In the genomic region with DNA sequence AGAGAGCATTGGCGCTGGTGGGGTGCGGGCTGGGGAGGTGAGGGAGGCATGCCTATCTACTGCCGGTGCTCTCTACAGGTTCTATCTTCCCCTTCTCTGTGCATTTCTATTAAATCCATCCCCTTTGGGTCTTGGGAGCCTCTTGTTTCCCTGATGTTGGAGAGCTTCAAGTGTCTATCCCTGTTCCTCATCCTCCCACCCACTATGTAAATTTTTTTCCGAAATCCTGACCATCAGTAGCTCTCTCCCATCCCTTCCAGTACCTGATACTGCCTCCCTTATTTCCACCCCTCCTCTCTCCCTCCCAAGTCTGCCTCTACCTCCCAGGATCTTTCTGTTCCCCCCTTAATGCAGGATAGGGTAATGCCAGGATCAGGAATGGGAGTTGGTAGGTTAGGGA, we compare ENCODE assay signal across 18 mouse cellular contexts. TPM values are rescaled to one million over a fixed set of nuclear protein-coding genes. Genes with fewer than 3 reads are reported as not detected.
DNase-seq lines count a peak whose midpoint lies in the region; ATAC-seq and TF ChIP-seq lines count a peak whose summit lies in the region.
"Not testable (repeated sequence)": the region's sequence is repeated elsewhere in the genome, so short reads cannot be mapped to it uniquely, and the experiment has no call there.
"Had no signal": no experiment of that assay in that cellular context is flagged by ENCODE, and none has a peak within 500 bp of the region (broad histone marks: within the 10 kb centered on the region; RNA-seq: fewer than 3 reads in every experiment).

No protein-coding gene starts in this region.

- WGBS in forebrain, embryonic 14.5 days, result 74% methylated on average over 4 of the region's 4 CpGs
- WGBS in heart, postnatal 0 days, result 82% methylated on average over 4 of the region's 4 CpGs
- 81% methylated on average over 4 of the region's 4 CpGs for WGBS in intestine, embryonic 16.5 days
- WGBS in limb, embryonic 14.5 days, result 84% methylated on average over 4 of the region's 4 CpGs
- 79% methylated on average over 4 of the region's 4 CpGs for WGBS in lung, embryonic 15.5 days

- H3K4me2 ChIP-seq in forebrain, embryonic 14.5 days (ENCODE audit: low read length); heart, postnatal 0 days (ENCODE audit: low read depth, low read length); intestine, embryonic 16.5 days (ENCODE audit: low read depth, low read length); limb, embryonic 14.5 days (replicated peaks; ENCODE audit: low read depth, low read length, severe bottlenecking); lung, embryonic 15.5 days: not testable (repeated sequence)

- peak; percentile 10 for DNase-seq in embryo, embryonic 10.5 days (ENCODE audit: low spot score)
- not testable (repeated sequence) for DNase-seq in forebrain, embryonic 14.5 days (ENCODE audit: low spot score); heart, postnatal 0 days (ENCODE audit: low spot score)
- DNase-seq in limb, embryonic 14.5 days (ENCODE audit: low spot score), result peak; percentile 3
- peak; percentile 19 for DNase-seq in neural tube, embryonic 10.5 days (ENCODE audit: extremely low spot score, low spot score)
- peak; percentile 29 for DNase-seq in thymus, postnatal 0 days (ENCODE audit: low spot score)

- peak; percentile 68; the same call in 1 of the 2 replicates for ATAC-seq in forebrain, embryonic 14.5 days
- peak; percentile 89 for ATAC-seq in heart, postnatal 0 days (ENCODE audit: insufficient read depth, low read depth)
- ATAC-seq in intestine, embryonic 16.5 days, result peak; percentile 77
- peak; percentile 80; the same call in 1 of the 2 replicates for ATAC-seq in limb, embryonic 14.5 days (ENCODE audit: low FRiP score, low read depth)
- ATAC-seq in lung, embryonic 15.5 days (ENCODE audit: borderline replicate concordance, extremely low read depth, low FRiP score, low TSS enrichment), result peak; percentile 96

- TF ChIP-seq POLR2A in limb, embryonic 14.5 days (IDR thresholded peaks at IDR 0.05; ENCODE audit: borderline replicate concordance, extremely low read depth, insufficient read depth, insufficient read length), result not testable (repeated sequence)

- TF ChIP-seq CTCF in heart, postnatal 0 days (IDR thresholded peaks at IDR 0.05; ENCODE audit: low read depth), result not testable (repeated sequence)

- H3K27ac ChIP-seq in forebrain, embryonic 14.5 days (ENCODE audit: low read depth, low read length); heart, postnatal 0 days (ENCODE audit: low read depth); intestine, embryonic 16.5 days (ENCODE audit: low read length); limb, embryonic 14.5 days (replicated peaks; ENCODE audit: low read depth, low read length); lung, embryonic 15.5 days: not testable (repeated sequence)

- H3K4me1 ChIP-seq in forebrain, embryonic 14.5 days (ENCODE audit: control insufficient read depth, insufficient read depth, low read length); heart, postnatal 0 days (ENCODE audit: control insufficient read depth, insufficient read depth); intestine, embryonic 16.5 days (ENCODE audit: control insufficient read depth, insufficient read depth, low read length); limb, embryonic 14.5 days (ENCODE audit: control insufficient read depth, insufficient read depth, low read length); lung, embryonic 15.5 days: not testable (repeated sequence)

- not testable (repeated sequence) for H3K36me3 ChIP-seq in forebrain, embryonic 14.5 days (ENCODE audit: control insufficient read depth, insufficient read depth, low read length); heart, postnatal 0 days (replicated peaks; ENCODE audit: control insufficient read depth, insufficient read depth, low read length); intestine, embryonic 16.5 days (ENCODE audit: control insufficient read depth, insufficient read depth, low read length); limb, embryonic 14.5 days (ENCODE audit: control insufficient read depth, insufficient read depth, low read length); lung, embryonic 15.5 days

- not testable (repeated sequence) for H3K9ac ChIP-seq in forebrain, embryonic 14.5 days (ENCODE audit: low read length); heart, postnatal 0 days (replicated peaks; ENCODE audit: low read depth, low read length); intestine, embryonic 16.5 days (ENCODE audit: low read depth, low read length); limb, embryonic 14.5 days (ENCODE audit: low read depth, low read length, severe bottlenecking); lung, embryonic 15.5 days

- not testable (repeated sequence) for TF ChIP-seq EP300 in heart, postnatal 0 days (IDR thresholded peaks at IDR 0.05; ENCODE audit: low read depth)

- not testable (repeated sequence) for H3K4me3 ChIP-seq in forebrain, embryonic 14.5 days (ENCODE audit: low read depth, low read length); heart, postnatal 0 days (ENCODE audit: low read depth, low read length); intestine, embryonic 16.5 days (ENCODE audit: low read length); limb, embryonic 14.5 days (replicated peaks; ENCODE audit: low read length); lung, embryonic 15.5 days

- H3K27me3 ChIP-seq in forebrain, embryonic 14.5 days (replicated peaks; ENCODE audit: control insufficient read depth, insufficient read depth, low read length); heart, postnatal 0 days (ENCODE audit: control insufficient read depth, insufficient read depth, low read length); intestine, embryonic 16.5 days (replicated peaks; ENCODE audit: control insufficient read depth, insufficient read depth, low read length); limb, embryonic 14.5 days (ENCODE audit: control insufficient read depth, insufficient read depth, low read length); lung, embryonic 15.5 days: not testable (repeated sequence)

- H3K9me3 ChIP-seq in forebrain, embryonic 14.5 days (replicated peaks; ENCODE audit: control insufficient read depth, low read length); heart, postnatal 0 days (replicated peaks; ENCODE audit: control insufficient read depth, low read length); intestine, embryonic 16.5 days (ENCODE audit: control insufficient read depth, low read length); limb, embryonic 14.5 days (ENCODE audit: control insufficient read depth, low read length); lung, embryonic 15.5 days: not testable (repeated sequence)

RNA-seq across cellular contexts. Expression of a gene that starts 7.2 kb away (rescaled TPM):
- not detected in 2 replicates for polyA plus RNA-seq in forebrain, embryonic 14.5 days (2014; fragmentation: Nextera tagmentation; extraction: Ambion mirVana)
- total RNA-seq in heart, postnatal 0 days (2014; rRNA removed; ENCODE audit: low replicate concordance), result not detected in 2 replicates
- polyA plus RNA-seq in heart, postnatal 0 days (2015; fragmentation: Nextera tagmentation; extraction: Ambion mirVana), result not detected in 2 replicates
- not detected in 2 replicates for polyA plus RNA-seq in intestine, embryonic 16.5 days (2015; fragmentation: Nextera tagmentation; extraction: Ambion mirVana)
- not detected in 2 replicates for polyA plus RNA-seq in limb, embryonic 14.5 days (2012; rRNA removed)
- polyA plus RNA-seq in limb, embryonic 14.5 days (2014; fragmentation: Nextera tagmentation; extraction: Ambion mirVana), result not detected in 2 replicates
- polyA plus RNA-seq in lung, embryonic 15.5 days (2015; fragmentation: Nextera tagmentation; extraction: Ambion mirVana), result not detected in 2 replicates
- not detected in 2 replicates for polyA plus RNA-seq in thymus, postnatal 0 days (2015; fragmentation: Nextera tagmentation; extraction: Ambion mirVana)
- total RNA-seq: adrenal gland, postnatal 36 days; gastrocnemius, postnatal 25 days; heart, postnatal 10 days; layer of hippocampus, postnatal 36 days; left cerebral cortex, postnatal 4 days had no signal
- polyA plus RNA-seq: activated CD4-positive, CD25-positive, alpha-beta regulatory T cell, adult 4 months; CD4-positive, CD25-positive, alpha-beta regulatory T cell, adult 4 months; frontal cortex, adult 2 months; large intestine, adult 2 months; macrophage had no signal
